Comparison of ENCODE assay signal across 28 mouse cellular contexts in the genomic region with DNA sequence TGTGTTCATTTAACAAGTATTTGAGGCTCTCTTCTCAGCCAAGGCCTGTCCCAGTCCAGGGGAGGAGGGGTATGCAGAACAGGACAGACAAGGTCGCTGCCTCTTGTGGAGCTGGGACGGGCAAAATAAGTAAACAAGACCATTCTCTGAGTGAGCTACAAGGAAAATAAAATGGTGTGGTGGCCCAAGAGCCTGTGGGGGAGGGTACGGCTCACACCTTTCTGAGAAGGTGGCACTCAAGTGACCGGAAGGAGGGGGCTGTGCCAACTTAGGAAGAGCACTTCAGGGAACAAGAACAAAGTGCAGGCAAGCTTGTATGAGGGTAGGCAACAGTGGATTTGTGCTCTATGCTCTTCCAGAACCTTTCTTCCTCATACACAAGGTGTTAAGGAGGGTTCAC. TPM values are rescaled to one million over a fixed set of nuclear protein-coding genes. Genes with fewer than 3 reads are reported as not detected.
DNase-seq lines count a peak whose midpoint lies in the region; ATAC-seq and TF ChIP-seq lines count a peak whose summit lies in the region.
"Had no signal": no experiment of that assay in that cellular context is flagged by ENCODE, and none has a peak within 500 bp of the region (broad histone marks: within the 10 kb centered on the region; RNA-seq: fewer than 3 reads in every experiment).

No protein-coding gene starts in this region.

- TF ChIP-seq POLR2A in lung, adult 2 months (IDR thresholded peaks at IDR 0.05; ENCODE audit: borderline replicate concordance, extremely low read depth, low read depth, low read length): no peak

- no peak overlapping the region for H3K4me2 ChIP-seq in forebrain, postnatal 0 days (ENCODE audit: low read depth)
- H3K4me2 ChIP-seq in lung, embryonic 16.5 days (ENCODE audit: low read depth, low read length): no peak overlapping the region
- H3K4me2 ChIP-seq: embryonic facial prominence, embryonic 15.5 days; forebrain, embryonic 13.5 days; intestine, embryonic 15.5 days; limb, embryonic 12.5 days; liver, embryonic 15.5 days had no signal

- H3K36me3 ChIP-seq in forebrain, embryonic 10.5 days (replicated peaks): no peaks in the 10 kb centered on the region
- H3K36me3 ChIP-seq in forebrain, postnatal 0 days (ENCODE audit: insufficient read depth): no peaks in the 10 kb centered on the region
- no peaks in the 10 kb centered on the region for H3K36me3 ChIP-seq in lung, embryonic 16.5 days (ENCODE audit: control insufficient read depth, insufficient read depth, low read length)
- H3K36me3 ChIP-seq: embryonic facial prominence, embryonic 10.5 days; embryonic facial prominence, embryonic 15.5 days; hindbrain, embryonic 10.5 days; intestine, embryonic 15.5 days; limb, embryonic 12.5 days; liver, embryonic 15.5 days; midbrain, embryonic 10.5 days had no signal

- H3K27ac ChIP-seq in forebrain, embryonic 10.5 days: 0 out of 2 replicates have a peak overlapping the region, but pooled peaks have one; percentile 25
- H3K27ac ChIP-seq in forebrain, postnatal 0 days (ENCODE audit: low read depth, low read length): no peak overlapping the region
- H3K27ac ChIP-seq in lung, embryonic 16.5 days (ENCODE audit: low read length): peak overlapping the region; percentile 84
- H3K27ac ChIP-seq: embryonic facial prominence, embryonic 10.5 days; embryonic facial prominence, embryonic 15.5 days; forebrain, embryonic 13.5 days; hindbrain, embryonic 10.5 days; intestine, embryonic 15.5 days; left cerebral cortex, adult 2 months; limb, embryonic 12.5 days; liver, embryonic 15.5 days; midbrain, embryonic 10.5 days had no signal

- H3K27me3 ChIP-seq in forebrain, embryonic 10.5 days (ENCODE audit: poor library complexity, severe bottlenecking): peaks cover 51% of the 10 kb centered on the region
- peaks cover 26% of the 10 kb centered on the region for H3K27me3 ChIP-seq in forebrain, postnatal 0 days (ENCODE audit: insufficient read depth, low read length)
- peaks cover 4% of the 10 kb centered on the region for H3K27me3 ChIP-seq in lung, embryonic 16.5 days (ENCODE audit: control insufficient read depth, insufficient read depth, low read depth, low read length)
- H3K27me3 ChIP-seq: CH12.LX had no signal

- no peak for DNase-seq in forebrain, embryonic 10.5 days (ENCODE audit: extremely low spot score, low spot score)
- DNase-seq in forebrain, postnatal 0 days: no peak
- DNase-seq in lung, adult 18-20 months: peak; percentile 89 to 93
- no peak for DNase-seq in lung, adult 2 months
- DNase-seq in lung, postnatal 36 days: peak; percentile 93
- DNase-seq in cerebellum, postnatal 36 days: no peak
- DNase-seq: cerebellum, adult 2 months; cerebellum, postnatal 14 days; gastrocnemius, postnatal 36 days; kidney, adult 9 months; kidney, postnatal 14 days; right cerebral cortex, postnatal 14 days; thymus, adult 18-20 months; thymus, postnatal 25 days had no signal

- 64% methylated on average over 4 of the region's 4 CpGs for WGBS in forebrain, embryonic 10.5 days
- WGBS in forebrain, postnatal 0 days: 65% methylated on average over 4 of the region's 4 CpGs
- WGBS in lung, adult 2 months: 49% methylated on average over 4 of the region's 4 CpGs
- WGBS in lung, embryonic 16.5 days: 46% methylated on average over 4 of the region's 4 CpGs

- no peak overlapping the region for H3K4me3 ChIP-seq in forebrain, embryonic 10.5 days
- no peak overlapping the region for H3K4me3 ChIP-seq in forebrain, postnatal 0 days (ENCODE audit: low read depth, low read length)
- no peak overlapping the region for H3K4me3 ChIP-seq in lung, adult 2 months (replicated peaks; ENCODE audit: extremely low read depth, low read depth, low read length)
- no peak overlapping the region for H3K4me3 ChIP-seq in lung, embryonic 16.5 days (ENCODE audit: low read length)
- H3K4me3 ChIP-seq: embryonic facial prominence, embryonic 10.5 days; embryonic facial prominence, embryonic 15.5 days; forebrain, embryonic 13.5 days; hindbrain, embryonic 10.5 days; intestine, embryonic 15.5 days; left cerebral cortex, adult 2 months; limb, embryonic 12.5 days; liver, embryonic 15.5 days; midbrain, embryonic 10.5 days had no signal

- no peak for TF ChIP-seq CTCF in forebrain, postnatal 0 days (IDR thresholded peaks at IDR 0.05; ENCODE audit: low read depth)
- no peak for TF ChIP-seq CTCF in lung, adult 2 months (IDR thresholded peaks at IDR 0.05; ENCODE audit: insufficient read depth, low read length)

- peaks cover 3% of the 10 kb centered on the region; the same call in 1 of the 2 replicates for H3K9me3 ChIP-seq in forebrain, embryonic 10.5 days
- H3K9me3 ChIP-seq in forebrain, postnatal 0 days (ENCODE audit: low read length): no peaks in the 10 kb centered on the region
- H3K9me3 ChIP-seq in lung, embryonic 16.5 days (ENCODE audit: control insufficient read depth, low read length): no peaks in the 10 kb centered on the region
- H3K9me3 ChIP-seq: embryonic facial prominence, embryonic 15.5 days; forebrain, embryonic 13.5 days; intestine, embryonic 15.5 days; limb, embryonic 12.5 days; liver, embryonic 15.5 days; midbrain, embryonic 10.5 days had no signal

- peaks cover 9% of the 10 kb centered on the region for H3K4me1 ChIP-seq in forebrain, embryonic 10.5 days
- no peaks in the 10 kb centered on the region for H3K4me1 ChIP-seq in forebrain, postnatal 0 days (ENCODE audit: insufficient read depth)
- peaks cover 2% of the 10 kb centered on the region; the same call in 1 of the 2 replicates for H3K4me1 ChIP-seq in lung, adult 2 months (ENCODE audit: control insufficient read depth, insufficient read depth, low read length)
- H3K4me1 ChIP-seq in lung, embryonic 16.5 days (replicated peaks; ENCODE audit: control insufficient read depth, insufficient read depth, low read length): peaks cover 23% of the 10 kb centered on the region

- no peak for ATAC-seq in forebrain, postnatal 0 days
- peak; percentile 69 for ATAC-seq in lung, embryonic 16.5 days (ENCODE audit: low read depth)
- ATAC-seq in granulocyte monocyte progenitor cell, adult 5-6 weeks (replicated peaks; ENCODE audit: poor library complexity, severe bottlenecking): no peak
- ATAC-seq: forebrain, embryonic 13.5 days; hindbrain, embryonic 16.5 days; intestine, embryonic 15.5 days; midbrain, embryonic 16.5 days had no signal

- no peak overlapping the region for H3K9ac ChIP-seq in forebrain, postnatal 0 days
- peak overlapping the region; percentile 31; the same call in 1 of the 2 replicates for H3K9ac ChIP-seq in lung, embryonic 16.5 days (ENCODE audit: low read length)
- H3K9ac ChIP-seq: embryonic facial prominence, embryonic 15.5 days; forebrain, embryonic 13.5 days; intestine, embryonic 15.5 days; limb, embryonic 12.5 days; liver, embryonic 15.5 days had no signal

RNA-seq across cellular contexts. Expression of a gene that starts 6.0 kb away (rescaled TPM):
- polyA plus RNA-seq in forebrain, embryonic 10.5 days (2016; fragmentation: Nextera tagmentation; extraction: Ambion mirVana): 0.23 and 0.40 TPM in 2 replicates
- total RNA-seq in forebrain, postnatal 0 days (2014; rRNA removed): 3.6 and 5.0 TPM in 2 replicates
- polyA plus RNA-seq in forebrain, postnatal 0 days (2015; fragmentation: Nextera tagmentation; extraction: Ambion mirVana): 0.80 and 0.93 TPM in 2 replicates
- 148 and 282 TPM in 2 replicates for polyA plus RNA-seq in lung, adult 2 months (2012; rRNA removed)
- 7.5 and 9.4 TPM in 2 replicates for polyA plus RNA-seq in lung, embryonic 16.5 days (2015; fragmentation: Nextera tagmentation; extraction: Ambion mirVana)
- 89.6 and 92.8 TPM in 2 replicates for total RNA-seq in granulocyte monocyte progenitor cell, adult 5-6 weeks (2014; fragmentation: Nextera tagmentation)
- 33.3 and 45.1 TPM in 2 replicates for total RNA-seq in granulocyte monocyte progenitor cell, adult 5-6 weeks (2017)
- total RNA-seq: CH12.LX had no signal

RNA-seq across cellular contexts. Expression of a gene that starts 56.8 kb away (rescaled TPM):
- polyA plus RNA-seq in forebrain, embryonic 10.5 days (2016; fragmentation: Nextera tagmentation; extraction: Ambion mirVana): 45.0 and 46.3 TPM in 2 replicates
- 16.5 and 23.2 TPM in 2 replicates for total RNA-seq in forebrain, postnatal 0 days (2014; rRNA removed)
- 8.5 and 14.5 TPM in 2 replicates for polyA plus RNA-seq in forebrain, postnatal 0 days (2015; fragmentation: Nextera tagmentation; extraction: Ambion mirVana)
- 10.3 and 13.5 TPM in 2 replicates for polyA plus RNA-seq in lung, adult 2 months (2012; rRNA removed)
- 37.5 and 38.7 TPM in 2 replicates for polyA plus RNA-seq in lung, embryonic 16.5 days (2015; fragmentation: Nextera tagmentation; extraction: Ambion mirVana)
- 21.3 TPM in 2 replicates for total RNA-seq in granulocyte monocyte progenitor cell, adult 5-6 weeks (2014; fragmentation: Nextera tagmentation)
- 22.5 and 26.3 TPM in 2 replicates for total RNA-seq in granulocyte monocyte progenitor cell, adult 5-6 weeks (2017)

Comparison
In these comparisons a context has a peak if more than half of its experiments do, and no peak if none do; other contexts are left out.
1. DNase-seq: peak in lung, adult 18-20 months (2 of 2) and lung, postnatal 36 days (single experiment); none in forebrain, embryonic 10.5 days (single experiment), forebrain, postnatal 0 days (single experiment), lung, adult 2 months (single experiment) and cerebellum, postnatal 36 days (0 of 2).
2. RNA of a gene that starts 6.0 kb away (polyA plus RNA-seq): 148 to 282 TPM in lung, adult 2 months; 7.5 to 9.4 TPM in lung, embryonic 16.5 days, 0.80 to 0.93 TPM in forebrain, postnatal 0 days and 0.23 to 0.40 TPM in forebrain, embryonic 10.5 days; every median in the first group is over 10 times any median in the second.